Mouse (Mus musculus) cerebellum, postnatal 10 days (tissue): ENCODE data around the gene Mbd5.

ENCODE experiments used
- DNase-seq, 2 experiments: peaks; one replicate each; pipeline ENCODE4 v3.0.0; 2021; ENCODE audit warnings: mixed read lengths in 2 of 2

Gene Mbd5

DNA sequence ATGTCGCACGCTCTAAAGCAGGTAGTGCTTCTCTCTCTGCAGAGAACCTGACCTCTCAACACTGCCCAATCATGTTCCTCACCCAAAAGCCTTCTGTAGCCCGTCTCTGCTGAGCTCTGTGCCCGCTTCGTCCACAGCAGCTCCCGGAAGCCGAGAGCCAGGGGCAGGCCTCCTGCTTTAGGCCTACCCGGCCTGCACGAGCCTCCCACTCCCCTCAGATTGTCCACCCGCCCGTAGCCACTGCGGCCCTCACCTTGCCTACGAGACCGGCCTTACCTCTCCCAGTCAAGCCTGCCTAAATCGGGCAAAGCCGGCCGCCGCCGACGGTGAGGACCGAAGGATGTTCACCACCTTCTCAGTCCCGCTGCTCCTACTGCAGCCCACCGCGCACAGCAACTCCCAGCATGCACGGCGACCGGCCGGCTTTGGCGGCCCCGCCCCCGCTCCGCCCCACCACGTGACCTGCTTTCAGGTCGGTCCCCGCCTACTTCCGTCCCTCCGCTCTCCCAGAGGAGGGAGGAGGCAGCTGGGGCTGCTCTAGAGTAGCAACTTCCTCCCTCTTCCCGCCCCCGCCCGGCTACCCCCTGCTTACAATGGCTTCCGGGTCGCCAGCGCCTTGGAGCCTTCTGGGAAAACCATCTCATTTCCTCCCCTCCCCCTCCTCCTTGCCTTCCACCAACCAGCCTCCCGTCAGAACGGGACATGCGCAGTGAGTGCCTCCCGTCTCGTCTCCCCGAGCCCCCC lies at the start of gene Mbd5:
Gene Mbd5 (plus strand): TSS at position 668 of the 744 bp plus-strand sequence.
- peak; percentile 100 for DNase-seq

DNA sequence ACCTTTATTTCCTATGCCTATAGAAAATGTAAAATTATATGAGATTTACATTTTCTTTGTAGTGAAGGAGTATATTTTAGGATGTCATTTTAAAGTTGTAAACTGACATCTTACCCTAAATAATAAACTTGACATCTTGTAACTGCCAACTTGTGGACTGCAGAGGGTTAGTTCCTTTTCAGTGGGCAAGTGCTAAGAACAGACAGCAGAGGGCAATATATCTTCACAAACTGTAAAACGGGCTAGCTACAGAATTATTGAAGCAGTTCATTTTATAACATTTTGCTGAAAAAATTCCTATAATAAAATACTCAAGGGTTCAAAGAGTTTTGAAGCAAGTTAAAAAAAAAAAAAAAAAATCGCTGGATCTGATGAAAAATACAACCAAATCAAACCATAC lies 40.4 kb upstream of the Mbd5 start:
- peak; percentile 22 to 41 for DNase-seq

DNA sequence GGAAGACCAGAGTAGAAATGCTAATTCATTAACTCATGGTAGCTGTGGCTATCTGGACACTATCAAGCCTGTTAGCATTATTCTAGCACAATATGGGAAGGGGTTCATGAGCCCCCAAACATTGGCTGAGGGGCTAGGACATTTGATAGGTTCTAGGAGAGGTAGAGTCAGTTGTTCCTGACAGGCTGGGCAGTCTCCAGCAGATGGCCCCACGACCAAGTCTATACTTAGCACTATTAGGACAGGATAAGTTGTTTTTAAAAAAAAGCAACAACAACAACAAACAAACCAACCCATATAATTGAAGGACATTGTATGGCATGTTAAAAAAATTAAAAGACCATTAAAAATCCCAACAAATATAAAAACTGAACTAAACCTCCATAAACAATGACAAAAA lies 35.1 kb upstream of the Mbd5 start:
- DNase-seq = peak; percentile 17 to 21

DNA sequence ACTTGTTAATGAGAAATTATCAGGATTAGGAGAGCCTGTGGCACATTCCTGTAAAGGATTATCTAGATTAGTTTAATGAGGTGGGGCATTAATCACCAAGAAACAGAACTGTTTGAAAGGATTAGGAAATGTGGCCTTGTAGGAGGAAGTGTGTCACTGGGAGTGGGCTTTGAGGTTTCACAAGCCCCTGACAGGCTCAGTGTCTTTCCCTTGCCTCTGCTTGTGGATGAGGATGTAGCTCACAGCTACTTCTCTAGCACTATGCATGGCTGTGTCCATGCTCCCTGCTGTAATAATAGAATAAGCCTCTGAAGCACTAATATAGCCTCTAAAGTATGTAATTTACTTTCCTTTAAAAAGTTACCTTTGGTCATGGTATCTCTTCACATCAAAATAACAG lies 33.5 kb upstream of the Mbd5 start:
- DNase-seq = no peak

DNA sequence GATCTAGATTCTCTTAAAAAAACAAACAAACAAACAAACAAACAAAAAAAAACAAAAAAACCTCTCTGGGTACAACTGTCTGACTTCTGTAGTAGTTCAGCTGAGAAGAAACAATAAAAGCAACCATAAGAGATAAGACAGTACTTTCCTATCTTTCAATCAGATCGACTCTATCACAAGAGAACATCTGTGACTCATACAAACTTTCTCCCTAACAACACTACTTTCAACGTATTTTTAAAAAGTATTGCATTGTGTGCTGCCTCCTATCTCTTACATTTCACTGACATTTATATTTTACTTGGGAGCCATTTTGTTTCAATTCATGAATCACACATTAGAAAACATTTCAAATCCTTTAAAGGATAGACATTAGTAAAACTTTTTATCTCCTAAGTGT lies 14.2 kb upstream of the Mbd5 start:
- no peak for DNase-seq

DNA sequence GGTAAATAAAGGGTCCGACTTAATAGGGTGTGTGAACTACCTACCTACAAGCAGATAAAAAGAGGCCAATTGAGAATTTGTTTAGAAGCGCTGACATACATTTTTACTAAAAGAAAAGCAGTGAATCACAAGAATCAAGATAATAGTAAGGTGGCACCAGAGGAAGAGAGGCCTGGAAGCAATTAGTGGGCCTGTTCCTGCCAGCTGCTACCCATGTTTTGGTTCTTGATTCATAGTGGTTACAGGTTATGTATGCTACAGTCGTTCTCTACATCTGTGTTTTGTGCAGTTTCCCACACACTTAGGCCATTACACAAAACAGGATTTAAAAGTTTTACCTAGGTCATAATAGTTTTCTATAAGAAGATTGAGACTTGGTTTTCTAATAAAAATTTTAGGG lies 1.5 kb upstream of the Mbd5 start:
- DNase-seq = no peak

DNA sequence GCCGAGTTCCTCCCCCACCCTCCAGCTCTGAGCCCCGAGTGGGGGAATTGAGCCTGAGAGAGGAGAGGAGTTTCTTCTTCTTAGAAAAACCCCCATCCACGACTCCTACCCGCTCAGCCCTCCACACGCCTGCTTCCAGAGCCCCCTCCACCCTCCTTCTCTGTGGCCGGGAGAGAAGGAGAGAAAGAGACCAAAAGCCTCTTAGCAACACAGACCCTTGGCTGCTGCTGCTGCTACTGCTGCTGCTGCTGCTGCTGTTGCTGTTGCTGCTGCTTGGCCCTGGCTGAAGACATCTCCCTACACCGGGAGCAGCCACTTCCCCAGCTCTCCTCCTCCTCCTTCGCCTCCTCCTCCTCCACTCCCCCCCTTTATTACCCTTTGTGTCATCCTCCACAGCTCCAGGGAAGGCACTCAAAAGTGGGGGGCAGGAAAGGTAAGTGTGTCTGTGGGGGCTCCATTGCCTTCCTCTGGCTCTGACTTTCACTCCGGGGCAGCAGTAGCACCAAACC lies 489 bp downstream of the Mbd5 start:
- DNase-seq = peak in 1 of 2 experiments; percentile 64

DNA sequence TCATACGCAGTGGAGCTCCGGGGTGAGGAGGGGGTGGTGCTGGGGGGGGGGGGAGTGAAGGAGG lies 776 bp downstream of the Mbd5 start, which contains the start of gene Orc4:
Gene Orc4 (minus strand): TSS at position 26 of the 64 bp plus-strand sequence.
- DNase-seq = no peak

DNA sequence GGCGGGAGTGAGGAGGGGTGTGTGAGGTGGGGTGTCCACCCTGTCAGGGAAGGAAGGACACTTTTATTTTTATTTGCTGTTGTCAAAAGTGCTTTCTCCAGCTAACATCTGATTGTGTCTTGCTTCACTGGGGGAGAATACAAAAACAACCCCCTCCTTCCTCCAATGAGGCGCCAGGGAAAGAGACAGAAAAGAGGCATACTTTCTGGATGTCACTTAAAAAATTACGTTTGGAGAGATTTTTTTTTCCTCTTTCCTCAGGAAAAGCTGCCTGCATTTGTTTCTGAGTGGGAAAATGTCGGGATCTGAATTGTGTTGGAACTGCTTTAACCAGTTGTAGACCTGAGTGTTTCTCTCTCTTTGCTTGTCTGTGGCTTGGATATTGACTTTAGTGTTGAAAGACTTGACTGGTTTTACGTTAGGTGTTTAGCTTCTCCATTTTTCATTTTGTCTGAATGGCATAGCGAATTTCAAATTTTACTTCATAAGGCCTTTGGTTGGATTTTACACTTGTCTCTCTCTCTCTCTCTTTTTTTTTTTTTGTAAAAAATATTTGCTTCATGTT lies 1.1 kb downstream of the Mbd5 start:
- peak in 1 of 2 experiments; percentile 38 for DNase-seq

DNA sequence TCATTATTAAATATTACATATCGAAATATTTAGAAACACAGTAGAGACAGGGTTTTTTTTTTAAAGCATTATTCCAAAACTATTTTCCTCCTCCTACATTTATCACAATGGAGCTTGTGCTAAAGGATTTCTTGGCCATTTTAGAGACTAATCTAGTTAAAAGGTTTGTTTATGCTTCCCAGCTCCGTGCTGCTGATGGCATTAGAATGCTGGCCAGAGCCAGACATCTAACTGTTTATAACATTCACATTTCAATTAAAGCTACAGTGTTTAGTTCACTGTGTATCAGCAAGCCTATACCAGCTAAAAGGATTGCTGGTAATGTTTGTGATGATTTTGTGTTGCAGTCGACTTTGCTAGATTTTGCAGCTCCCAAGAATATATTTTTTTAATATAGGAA lies 7.3 kb downstream of the Mbd5 start:
- DNase-seq = no peak

DNA sequence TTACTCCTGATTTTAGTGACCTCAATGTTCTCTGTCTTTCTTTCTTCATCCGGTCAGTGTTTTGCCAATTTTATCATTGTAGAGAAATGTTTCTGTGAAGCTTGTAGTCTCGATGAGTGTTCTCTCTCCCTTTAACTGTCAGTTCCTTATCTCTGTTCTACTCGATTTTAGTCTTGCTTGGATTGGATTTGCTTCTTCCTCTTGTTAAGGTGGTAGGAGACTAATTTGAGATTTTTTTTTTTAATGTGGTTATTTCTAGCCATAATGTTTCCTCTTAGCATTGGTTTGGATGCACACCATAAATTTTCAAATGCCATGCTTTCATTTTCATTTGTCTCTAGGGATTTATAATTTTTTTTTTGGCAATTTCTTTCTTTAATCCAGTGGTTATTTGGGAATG lies 29.6 kb downstream of the Mbd5 start:
- no peak for DNase-seq

DNA sequence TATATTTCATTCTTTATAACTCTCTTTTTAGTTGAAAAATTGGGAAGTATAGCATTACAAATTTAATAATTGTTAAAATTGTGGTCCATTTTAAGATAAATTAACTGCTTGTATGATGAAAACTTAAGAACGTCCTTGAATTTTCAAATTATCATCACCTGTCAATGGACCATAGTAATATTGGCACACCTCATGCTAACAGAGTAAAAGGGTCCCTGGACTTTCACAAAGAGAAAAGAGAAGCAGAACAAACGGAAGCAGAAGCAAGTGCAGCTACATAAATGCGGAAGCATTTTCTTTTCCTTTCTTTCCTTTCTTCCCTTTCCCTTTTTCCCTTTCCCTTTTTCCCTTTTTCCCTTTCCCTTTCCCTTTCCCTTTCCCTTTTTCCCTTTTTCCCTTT lies 41.0 kb downstream of the Mbd5 start:
- DNase-seq = no peak

DNA sequence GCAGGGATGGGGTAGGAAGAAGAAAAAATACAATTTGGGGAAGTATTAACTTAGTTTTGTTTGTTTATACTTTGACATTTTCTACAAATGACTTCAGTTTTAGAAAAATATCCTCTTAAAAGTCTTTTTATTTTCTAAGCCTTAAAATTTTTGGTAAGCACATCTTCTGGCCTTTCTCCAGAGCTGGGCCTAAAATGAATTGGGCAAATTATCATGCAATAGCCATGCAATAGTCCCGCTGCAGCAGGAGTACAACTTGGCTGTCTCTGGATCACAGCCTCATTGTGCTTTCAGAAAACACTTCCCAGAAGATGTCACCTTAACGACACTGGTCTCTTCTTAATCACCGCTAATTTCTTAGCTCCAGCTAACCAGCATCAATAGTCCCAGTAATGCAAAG lies 91.2 kb downstream of the Mbd5 start:
- DNase-seq = no peak

DNA sequence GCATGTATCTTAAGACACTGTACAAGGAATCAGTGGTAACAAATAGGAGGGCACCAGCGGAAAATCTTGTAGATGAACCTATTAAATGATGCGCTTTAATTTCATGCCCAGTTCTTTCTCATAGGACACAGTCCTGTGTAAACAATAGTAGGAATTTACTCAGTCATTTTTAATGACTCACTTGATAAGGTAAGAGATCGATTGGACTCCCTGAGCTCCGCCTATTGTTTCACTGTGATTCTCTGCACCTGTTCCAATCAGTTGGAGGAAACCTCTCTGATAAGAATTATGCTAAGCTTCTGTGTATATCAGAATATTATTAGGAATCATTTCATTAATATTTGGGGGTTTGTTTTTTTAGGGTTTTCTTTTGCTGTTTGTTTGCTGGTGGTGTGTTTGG lies 100.7 kb downstream of the Mbd5 start:
- no peak for DNase-seq

DNA sequence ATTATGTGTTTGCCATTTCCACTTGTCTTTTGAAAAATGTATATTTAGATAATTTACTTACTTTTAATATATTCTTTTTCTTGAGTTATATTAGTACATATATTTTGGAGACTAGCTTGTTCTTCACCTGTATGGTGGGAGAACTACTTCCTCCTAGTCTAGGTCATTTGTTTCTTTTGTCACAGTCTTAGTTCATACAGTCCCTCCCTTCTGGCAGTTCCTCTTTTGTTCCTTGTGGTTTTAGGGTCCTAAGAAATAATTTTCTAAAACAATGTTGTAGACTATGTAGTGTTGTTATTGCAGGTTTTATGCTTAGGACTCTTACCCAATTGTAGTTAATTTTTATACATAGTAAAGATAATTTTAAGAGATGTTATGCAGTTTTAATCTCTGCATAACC lies 118.6 kb downstream of the Mbd5 start:
- no peak for DNase-seq

DNA sequence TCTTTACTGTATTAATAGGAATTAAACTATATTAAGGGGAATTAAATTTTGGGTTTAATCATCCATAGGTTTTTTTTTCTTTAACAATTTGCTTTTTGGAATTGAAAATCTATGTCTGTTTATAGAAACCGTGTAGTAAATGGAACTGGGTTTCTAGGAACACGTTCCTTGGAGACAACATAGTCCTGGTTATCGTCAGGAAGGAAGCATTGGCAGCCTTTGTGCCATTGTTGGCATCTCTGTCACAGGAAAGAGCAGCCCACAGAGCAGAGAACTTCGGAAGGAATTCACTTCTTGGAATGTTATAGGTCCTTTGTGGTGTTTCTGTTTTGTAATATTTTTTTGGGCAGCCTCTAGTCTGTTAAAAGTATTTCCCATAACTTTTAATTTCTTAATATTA lies 135.7 kb downstream of the Mbd5 start:
- no peak for DNase-seq

DNA sequence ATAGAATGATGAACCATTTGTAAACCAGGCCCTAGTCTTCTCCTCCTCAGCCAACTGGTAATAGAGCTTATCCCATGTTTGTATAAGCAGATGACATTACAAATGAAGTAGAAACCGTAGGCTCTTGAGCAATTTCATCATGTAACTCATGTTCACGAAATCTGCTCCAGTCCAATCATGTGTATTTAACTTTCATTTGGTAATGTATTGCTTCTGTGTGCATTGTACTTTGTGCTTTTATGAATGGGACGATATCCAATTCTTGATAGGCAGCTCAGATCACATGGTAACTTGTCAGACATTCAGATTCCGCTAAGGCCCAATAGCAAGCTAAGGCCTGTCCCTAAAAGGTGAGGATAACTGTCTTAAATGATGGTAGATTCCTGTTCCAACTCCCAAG lies 141.5 kb downstream of the Mbd5 start:
- no peak for DNase-seq

DNA sequence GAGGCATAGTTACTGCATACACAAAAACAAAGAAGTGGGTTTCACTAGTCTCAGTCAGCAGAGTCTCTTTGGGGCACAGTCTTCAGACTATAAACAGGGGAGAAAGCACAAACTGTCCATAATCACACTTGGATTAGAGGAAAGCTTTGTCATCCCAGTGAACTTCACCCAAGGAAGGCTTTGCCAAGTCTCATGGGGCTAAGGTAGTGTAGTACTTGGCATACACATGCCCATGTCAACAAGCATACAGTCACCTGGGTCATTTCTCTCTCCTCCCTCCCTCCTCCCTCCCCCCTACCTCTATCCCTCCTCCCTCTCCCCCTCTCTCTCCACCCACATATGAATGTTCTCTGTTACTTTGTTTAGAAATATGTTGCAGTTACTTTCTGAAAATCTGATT lies 147.5 kb downstream of the Mbd5 start:
- peak; percentile 4 to 6 for DNase-seq

DNA sequence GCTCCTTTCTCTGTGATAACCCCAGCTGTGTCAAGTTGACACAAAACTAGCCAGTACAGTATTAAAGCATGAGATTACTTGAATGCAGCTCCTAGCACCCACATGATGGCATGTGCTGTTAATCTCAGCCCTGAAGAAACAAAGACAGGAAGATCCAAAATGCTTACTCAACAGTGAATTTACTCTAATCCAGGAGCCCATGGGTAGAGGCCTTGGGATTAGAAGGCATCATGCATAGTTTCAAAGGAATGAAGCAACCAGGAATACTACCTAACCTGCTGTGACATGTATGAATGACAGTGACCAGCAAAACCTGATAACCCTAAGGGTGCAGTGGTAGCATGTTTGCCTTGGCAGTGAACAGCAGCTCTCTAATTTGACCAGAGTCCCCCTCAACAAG lies 159.6 kb downstream of the Mbd5 start:
- no peak for DNase-seq

DNA sequence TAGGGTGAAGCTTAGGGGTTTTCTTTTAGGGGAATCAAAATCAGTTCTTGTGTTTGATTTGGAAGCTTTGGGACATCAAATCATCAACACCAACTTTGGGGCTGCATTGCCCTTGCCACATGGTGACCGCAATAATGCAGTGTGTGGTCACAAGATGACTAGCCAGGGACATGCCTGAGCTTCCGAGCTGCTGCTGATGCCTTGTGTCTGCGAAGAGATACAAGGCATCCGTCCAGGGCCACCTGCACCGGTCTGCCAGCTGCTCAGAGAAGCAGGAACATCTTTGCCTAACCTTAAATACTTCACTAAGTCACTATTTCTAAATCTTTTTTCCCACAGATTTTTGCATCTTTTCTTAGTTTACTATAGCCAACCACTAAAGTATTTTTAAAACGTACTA lies 170.6 kb downstream of the Mbd5 start:
- DNase-seq = peak; percentile 7 to 10

DNA sequence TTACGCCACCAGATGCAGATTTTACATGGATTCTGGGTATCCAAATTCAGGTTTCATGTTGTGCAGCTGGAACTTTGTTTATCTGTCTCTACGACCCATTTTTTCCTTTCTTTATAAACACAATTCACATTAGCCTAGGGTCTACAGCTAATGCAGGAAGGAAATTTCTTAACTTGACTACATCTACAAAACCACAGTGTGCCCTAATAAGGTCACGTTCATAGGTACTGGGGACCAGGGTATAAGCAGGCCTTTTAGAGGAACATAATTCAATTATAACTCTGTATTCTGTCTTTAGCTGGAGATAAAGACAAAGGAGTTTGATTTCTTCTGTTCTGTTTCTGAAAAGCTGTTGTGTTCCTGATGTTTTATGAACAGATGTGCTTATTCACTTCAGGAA lies 172.3 kb downstream of the Mbd5 start:
- DNase-seq = no peak

DNA sequence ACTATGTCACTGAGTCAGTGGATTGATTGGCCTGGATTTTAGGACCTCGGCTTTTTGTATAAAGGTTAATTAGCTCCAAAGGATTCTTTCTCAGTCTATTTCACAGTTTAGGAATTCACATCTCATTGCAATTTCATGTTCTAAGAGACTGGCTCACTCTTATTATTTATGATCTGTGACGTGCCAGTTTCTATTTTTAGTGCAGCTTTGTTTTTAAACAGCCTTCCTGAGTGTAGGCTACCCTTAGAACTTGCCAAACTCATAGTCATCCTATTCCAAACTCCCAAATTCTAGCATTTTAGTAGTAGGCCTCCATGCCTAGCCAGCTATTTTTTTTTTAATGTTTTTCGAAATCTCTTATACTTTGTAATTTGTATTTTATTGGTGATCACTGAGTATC lies 192.9 kb downstream of the Mbd5 start:
- no peak for DNase-seq

DNA sequence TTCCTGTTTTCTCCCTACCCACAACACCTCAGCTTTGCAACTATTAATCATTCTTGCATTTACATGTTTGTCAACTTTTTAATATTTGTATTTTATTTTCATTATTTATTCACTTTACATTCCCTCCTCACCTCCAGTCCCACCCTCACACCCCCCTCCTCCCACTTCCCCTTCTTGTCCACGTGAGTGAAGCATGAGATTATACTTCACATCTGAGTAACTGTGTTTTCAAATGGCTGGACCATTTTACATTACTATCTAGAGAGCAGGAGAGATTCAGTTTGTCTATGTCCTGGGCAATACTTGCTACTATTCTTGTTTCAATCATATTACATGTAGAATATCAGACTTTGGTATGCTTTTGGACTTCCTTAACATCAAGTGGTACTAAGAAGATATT lies 204.3 kb downstream of the Mbd5 start:
- no peak for DNase-seq

DNA sequence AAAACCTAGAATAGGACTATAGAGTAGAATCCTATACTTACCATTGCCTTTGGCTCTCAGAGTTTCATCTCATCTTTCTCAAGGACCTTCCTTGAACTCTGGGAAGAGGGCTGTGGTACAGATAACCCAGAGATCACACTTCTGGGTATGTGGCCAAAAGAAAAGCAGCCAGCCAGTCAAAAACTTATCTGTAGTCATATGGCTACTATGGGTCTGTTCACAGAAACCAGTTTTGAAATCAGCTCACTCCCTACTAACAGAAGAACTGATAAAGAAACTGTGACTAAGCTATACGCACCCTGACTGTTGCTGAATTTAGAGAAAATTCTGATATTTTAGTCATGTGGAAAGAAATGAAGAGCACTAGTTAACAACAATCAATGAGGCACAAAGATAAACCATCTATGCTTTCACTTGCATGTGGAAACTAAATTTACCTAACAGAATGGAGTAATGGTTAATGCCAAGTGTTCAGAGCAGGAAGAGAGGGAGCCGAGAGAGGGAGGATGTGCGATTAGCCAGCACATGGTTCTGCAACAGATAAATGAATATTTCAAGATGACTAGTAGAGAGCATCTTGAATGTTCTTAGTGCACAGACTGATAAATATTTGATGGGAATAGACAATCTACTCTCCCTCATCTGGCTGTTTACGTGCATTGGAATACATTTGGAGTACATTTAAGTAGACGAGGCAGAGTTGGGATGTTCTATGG lies 211.1 kb downstream of the Mbd5 start:
- DNase-seq = no peak

DNA sequence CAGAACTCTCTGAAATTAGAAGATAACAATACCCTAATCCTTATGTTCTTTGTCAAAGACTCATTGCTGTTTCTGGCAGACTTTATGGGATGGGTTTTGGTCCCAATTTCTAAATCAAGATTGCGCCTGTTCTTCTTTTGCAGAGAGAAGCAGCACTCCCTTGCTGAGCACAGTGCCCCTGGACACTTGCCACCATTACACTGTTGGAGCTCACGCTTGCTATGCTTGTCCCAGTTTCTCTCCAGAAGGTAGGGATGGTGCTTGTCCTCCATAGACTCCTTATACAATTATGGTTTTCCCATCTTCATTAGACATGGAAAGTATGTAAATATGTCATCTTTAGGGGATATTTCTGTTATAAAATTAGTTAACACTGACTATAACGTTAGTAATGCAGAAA lies 220.5 kb downstream of the Mbd5 start:
- peak; percentile 66 to 72 for DNase-seq
